Mouse (Mus musculus) NIH3T3 (cell line): ENCODE results near the gene Gramd1a.

Source experiments
- DNase-seq: peaks from one replicate; pipeline ENCODE4 v3.0.0-alpha.2; 2012; ENCODE audit warnings: low read depth

The Gramd1a gene

DNA sequence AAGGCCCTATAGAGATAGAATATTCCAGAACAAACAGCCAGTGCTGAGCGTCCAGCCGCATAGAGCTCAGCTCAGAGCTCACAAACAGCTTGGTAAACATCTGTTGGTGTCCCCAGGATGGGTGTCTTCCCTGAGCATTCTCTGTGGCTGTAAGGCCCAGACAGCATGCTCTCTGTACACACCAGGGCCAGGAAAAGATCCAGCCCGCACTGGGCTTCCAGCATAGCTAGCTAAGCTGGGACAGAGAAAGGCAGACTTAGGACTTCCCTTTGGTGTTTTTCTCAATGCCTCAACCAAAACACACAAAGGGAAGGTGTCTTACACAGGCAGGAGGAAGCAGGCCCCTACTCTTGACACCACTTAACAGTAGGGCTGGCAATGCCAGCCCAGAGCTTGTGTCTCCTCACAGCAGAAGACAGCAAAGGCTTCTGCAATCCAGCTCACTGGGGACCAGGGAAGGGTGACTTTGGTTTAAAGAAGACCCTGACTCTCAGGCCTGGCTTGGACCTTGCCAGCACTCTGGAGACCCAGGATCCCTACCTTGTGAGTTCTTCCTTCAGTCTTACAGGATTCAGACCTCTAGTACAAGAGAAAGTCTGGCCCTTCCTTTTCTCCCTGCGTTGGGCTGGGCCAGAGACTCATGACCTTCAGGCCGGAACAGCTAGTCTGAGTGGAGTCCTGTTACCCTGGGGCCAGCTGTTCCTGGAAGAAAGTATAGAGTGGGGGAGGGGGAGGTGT, at the start of gene Gramd1a:
Gene Gramd1a (minus strand): TSS at position 601 of the 738 bp plus-strand sequence.
- peak; percentile 22 for DNase-seq

DNA sequence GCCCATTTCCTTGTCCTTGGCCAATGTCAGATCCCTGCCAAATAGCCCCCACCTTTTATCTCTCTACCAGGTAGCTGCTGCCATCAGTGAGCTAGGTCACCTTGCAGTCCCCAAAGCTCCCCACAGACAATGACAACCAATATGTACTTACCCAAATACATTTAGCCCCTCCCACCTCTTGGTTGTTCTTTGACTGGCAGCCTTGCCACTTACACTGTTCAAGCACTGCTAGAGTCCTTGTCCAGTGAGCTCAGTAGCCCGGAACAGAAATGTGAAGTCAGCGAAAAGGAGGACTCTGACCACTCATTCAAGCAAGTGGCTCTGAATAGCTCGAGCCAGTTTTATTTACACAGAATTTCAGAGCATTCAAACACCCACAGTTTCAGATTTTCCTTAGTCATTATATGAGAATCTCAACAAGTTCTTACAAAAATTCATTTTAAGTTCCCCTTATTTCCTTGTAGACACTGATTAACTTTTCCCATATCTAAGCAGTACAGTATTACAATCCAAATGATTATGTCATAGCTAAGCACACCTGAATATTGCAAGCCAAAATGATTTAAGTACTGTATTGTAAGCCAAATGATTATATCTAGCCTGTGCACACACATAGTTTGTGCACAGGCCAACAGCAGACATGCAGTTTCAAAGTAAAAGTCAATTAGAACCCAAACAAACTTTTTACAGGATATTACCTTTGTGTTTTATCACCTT, 40.1 kb upstream of the Gramd1a start:
- no peak for DNase-seq

GRCm38 (mm10) chr7:31184711-31185110, 29.0 kb upstream of the Gramd1a start:
- no peak for DNase-seq

GRCm38 (mm10) chr7:31182863-31183262, 27.2 kb upstream of the Gramd1a start:
- peak; percentile 11 for DNase-seq

DNA sequence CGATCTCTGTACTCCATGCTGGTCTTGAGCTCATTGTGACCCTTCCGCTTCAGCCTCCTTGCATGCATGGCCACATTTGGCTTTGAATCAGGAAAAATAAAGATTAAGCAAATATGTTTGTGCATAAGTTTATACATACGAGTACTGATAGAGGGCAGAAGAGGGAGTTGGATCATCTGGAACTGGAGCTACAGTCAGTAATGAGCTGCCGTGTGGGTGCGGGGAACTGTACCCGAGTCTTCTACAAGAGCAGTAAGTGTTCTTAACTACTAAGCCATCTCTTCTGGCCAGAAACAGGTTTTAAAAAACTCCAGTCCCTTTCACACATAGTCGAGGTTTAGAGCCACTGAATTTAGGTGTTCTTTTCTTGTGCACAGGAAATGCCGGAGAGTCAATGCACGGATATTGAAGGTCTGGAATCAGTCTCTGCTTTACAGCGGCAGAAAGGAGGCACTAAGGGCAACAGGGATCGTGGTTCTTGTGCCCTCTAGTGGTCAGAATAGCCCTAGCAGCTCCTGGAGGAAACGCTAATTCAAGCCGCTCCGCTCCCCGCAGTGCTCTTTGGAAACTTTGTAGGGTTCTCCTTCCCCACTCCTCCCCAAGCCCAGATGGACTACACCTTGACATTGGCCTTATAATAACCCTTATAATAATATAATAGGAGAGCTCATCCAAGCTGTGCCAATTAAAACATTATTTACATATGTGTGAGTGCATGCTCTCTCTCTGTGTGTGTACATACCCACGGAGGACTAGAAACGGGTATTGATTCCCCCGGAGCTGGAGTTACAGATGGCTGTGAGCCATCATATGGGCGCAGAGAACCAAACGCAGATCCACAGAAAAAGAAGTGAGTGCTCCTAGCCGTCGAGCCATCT, 21.4 kb upstream of the Gramd1a start:
- peak; percentile 85 for DNase-seq

- DNase-seq = no peak
These were observed 19.4 kb upstream of the Gramd1a start for GRCm38 (mm10) chr7:31175096-31175495.

DNA sequence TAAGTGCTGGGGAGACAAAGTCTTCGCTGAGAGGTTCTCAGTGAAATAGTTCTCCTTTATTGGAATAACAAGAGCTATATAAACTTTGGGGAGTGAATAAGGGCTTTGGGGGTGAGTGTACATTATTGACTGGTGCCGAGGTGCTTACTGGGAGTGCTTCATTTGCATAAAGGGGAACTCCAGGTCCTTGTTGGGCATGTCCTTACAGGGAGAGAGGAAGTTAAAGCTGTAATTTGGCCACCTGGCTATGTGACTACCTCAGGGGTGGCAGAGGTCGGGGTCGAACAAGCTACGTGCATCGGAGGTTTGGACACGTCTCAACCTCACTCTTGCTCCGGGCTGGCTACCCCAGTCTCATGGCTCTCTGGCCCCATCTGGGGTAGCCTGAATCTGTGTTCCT, 18.8 kb upstream of the Gramd1a start:
- DNase-seq = no peak

GRCm38 (mm10) chr7:31172238-31172637, 16.5 kb upstream of the Gramd1a start:
- peak; percentile 77 for DNase-seq

DNA sequence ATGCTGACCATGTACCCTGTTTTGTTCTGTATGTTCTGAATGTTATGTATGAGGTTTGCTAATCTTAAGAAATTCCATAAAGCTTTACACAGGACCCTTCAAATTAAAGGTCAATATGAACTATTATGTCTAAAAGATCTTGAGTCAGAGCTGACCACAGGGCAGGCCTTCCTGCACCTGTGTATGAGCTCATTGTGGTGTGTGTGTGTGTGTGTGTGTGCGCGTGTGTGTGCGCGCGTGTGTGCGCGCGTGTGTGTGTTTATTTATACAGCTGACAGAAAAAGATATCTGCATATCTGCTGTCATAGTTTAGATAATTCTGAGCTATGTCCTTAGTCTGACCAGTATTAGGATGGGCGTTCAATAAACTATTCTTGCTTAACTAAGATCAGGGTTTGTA, 14.8 kb upstream of the Gramd1a start:
- DNase-seq = no peak

- DNase-seq = no peak
These were observed 12.7 kb upstream of the Gramd1a start for GRCm38 (mm10) chr7:31168412-31168811.

DNA sequence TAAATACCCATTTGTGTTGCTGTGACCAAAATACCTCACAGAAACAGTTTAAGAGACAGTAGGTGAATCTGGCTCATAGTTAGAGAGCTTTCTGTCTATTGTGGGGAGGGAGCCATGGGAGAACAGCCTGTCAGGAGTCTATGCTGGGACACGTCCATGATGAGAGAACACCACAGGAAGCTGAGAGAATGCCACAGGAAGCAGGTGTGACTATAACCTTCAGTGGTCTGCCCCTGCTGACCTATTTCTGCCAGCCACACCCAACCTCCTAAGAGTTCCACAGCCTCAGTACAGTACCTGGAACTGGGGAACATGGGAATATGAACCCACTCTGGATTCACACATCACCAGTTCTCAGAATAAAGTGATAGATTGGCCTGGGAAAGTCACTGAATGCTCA, 9.1 kb upstream of the Gramd1a start:
- DNase-seq = no peak

DNA sequence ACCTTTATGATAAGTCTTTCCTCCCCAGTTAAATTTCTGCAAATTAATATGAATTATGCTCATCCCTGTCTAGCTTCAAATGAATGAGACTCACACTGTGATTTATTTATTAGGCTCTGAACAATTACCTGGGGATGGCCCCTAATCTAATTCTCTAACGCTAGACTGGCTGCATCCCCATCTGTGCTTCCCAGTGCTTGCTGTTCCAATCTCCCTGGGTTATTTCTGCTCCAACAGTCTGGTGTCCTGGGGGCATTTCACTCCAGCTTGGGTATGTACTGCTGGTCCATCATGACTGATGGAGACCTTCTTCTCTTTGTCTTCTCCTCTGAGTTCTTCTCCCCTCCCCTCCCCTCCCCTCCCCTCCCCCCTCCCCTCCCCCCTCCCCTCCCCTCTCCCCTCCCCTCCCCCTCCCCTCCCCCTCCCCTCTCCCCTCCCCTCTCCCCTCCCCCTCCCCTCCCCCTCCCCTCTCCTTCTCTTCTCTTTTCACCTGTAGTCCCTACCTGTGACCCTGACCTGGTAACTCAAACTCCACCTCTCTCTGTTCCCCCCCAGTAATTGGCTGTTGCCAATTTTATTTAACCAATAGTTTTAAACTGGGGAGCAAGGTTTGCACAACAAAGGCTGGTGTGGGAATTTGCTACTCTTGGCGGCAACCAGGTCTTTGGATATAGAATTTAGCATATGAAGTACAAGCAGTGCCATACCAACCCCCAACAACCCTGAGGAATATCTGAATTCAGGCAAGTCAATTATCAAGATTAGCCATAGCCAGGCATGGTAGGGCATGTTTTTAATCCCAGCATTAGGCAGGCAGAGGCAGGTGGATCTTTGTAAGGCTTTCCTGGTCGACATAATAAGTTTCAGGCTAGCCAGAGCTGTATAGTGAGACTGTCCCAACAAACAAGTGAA, 8.2 kb upstream of the Gramd1a start:
- no peak for DNase-seq

DNA sequence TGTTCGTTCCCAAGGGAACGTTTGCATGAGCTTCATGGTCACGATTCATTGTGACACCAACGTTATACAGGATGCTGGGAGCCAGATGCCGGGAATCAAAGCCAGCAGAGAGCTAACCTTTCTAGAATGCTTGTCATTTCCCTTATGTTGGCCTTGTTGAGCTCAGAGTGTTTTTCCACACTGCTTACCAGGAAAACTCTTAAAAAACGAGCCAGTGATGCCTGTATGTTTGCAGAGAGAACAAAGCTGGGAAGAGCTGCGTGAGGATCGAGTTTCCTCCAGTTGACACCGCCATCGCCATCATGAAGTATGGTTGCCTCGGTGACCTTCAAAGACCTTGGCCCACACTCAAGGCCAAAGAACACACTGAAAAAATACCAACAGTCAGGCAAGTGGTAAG, 6.6 kb upstream of the Gramd1a start:
- DNase-seq = no peak

DNA sequence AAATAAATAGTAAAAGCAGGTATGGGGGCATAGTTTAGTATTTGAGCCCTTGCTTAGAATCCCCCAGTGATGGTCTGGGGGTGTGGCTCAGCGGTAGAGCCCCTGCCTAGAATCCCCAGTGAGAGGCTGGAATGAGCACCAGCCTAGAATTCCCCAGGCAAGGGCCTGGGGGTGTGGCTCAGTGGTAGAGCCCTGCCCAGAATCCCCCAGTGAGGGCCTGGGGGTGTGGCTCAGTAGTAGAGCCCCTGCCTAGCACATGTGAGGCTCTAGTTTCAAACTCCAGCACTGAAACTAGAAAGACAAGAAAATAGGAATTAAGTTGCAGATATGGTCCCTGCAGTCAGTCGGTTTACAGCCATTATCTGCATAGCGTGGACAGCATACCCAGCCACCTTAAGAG, 6.1 kb upstream of the Gramd1a start:
- no peak for DNase-seq

DNA sequence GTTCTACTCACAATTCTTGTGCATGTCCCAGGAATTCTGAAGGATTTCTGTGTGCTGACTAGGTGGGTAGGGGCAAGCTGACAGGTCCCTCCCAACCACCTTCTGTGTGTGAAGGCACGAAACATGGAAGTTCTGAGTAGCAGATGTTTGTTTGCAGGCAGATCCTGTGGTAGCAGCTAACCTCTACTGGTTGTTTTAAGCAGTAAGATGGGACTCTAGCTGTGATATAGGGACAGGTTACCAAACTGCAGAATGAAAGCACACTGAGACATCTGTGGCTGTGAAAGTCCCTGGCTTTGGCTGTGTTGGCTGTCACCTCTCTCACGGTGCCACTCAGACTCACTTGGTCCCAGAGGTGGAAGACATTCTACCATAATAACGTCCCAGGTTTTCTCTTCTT, 5.5 kb upstream of the Gramd1a start:
- DNase-seq = no peak

GRCm38 (mm10) chr7:31160763-31161162, 5.1 kb upstream of the Gramd1a start:
- no peak for DNase-seq

- DNase-seq = peak; percentile 48
These were observed 585 bp upstream of the Gramd1a start for GRCm38 (mm10) chr7:31156034-31156928.

- no peak for DNase-seq
These were observed 2.0 kb downstream of the Gramd1a start for GRCm38 (mm10) chr7:31153536-31154320.
